Mouse (Mus musculus): ENCODE data around the gene Sqstm1.

- TF ChIP-seq POLR2A (IDR thresholded peaks at IDR 0.05; ENCODE audit: low read depth, low read length): no peak
- no peak for TF ChIP-seq CTCF (IDR thresholded peaks at IDR 0.05; ENCODE audit: borderline replicate concordance, insufficient read depth, low read length)
Measured at GRCm38 (mm10) chr11:50155785-50156184, 54.8 kb downstream of the Sqstm1 start.
